Mouse (Mus musculus) forebrain, embryonic 12.5 days (tissue): Measurements from ENCODE around the gene Capsl. TPM values are rescaled to one million over a fixed set of nuclear protein-coding genes. Genes with fewer than 3 reads are reported as not detected.

Experiments
- ATAC-seq: fragments of 200-750 bp; cut with Nextera tagmentation; 2 replicates; pipeline ENCODE4 v1.8.0; 2017; ENCODE audit warnings: moderate TSS enrichment; ENCODE audit not compliant: low FRiP score
- H3K27ac ChIP-seq: fragments of 300-500 bp; sonication (generic); 2 replicates; pipeline ENCODE4 v1.5.1; 2016; ENCODE audit warnings: mild to moderate bottlenecking
- H3K27me3 ChIP-seq: fragments of 300-500 bp; sonication (generic); 2 replicates; pipeline ENCODE4 v1.6.1; 2016; ENCODE audit warnings: mild to moderate bottlenecking
- H3K36me3 ChIP-seq: fragments of 300-500 bp; sonication (generic); replicated peaks from 2 replicates; pipeline ENCODE4 v1.6.1; 2016; ENCODE audit warnings: mild to moderate bottlenecking
- H3K4me1 ChIP-seq: fragments of 300-500 bp; sonication (generic); 2 replicates; pipeline ENCODE4 v1.6.1; 2016
- H3K4me2 ChIP-seq: fragments of 300-500 bp; sonication (generic); 2 replicates; pipeline ENCODE4 v1.6.1; 2016; ENCODE audit warnings: mild to moderate bottlenecking, moderate library complexity
- H3K4me3 ChIP-seq: fragments of 300-500 bp; sonication (generic); replicated peaks from 2 replicates; pipeline ENCODE4 v1.5.1; 2016; ENCODE audit warnings: mild to moderate bottlenecking
- H3K9ac ChIP-seq: fragments of 300-500 bp; sonication (generic); 2 replicates; pipeline ENCODE4 v1.6.1; 2016; ENCODE audit warnings: mild to moderate bottlenecking
- H3K9me3 ChIP-seq: fragments of 300-500 bp; sonication (generic); 2 replicates; pipeline ENCODE4 v1.6.1; 2016
- WGBS: fragments of 180-500 bp; shearing (Covaris S2); methylation state at CpG from one replicate; pipeline ENCODE4 v1.1.7; 2016; 5-methylcytosine and 5-hydroxymethylcytosine counted together
- polyA plus RNA-seq: library from polyadenylated mRNA; unstranded; fragments of >200 nt; fragmentation: Nextera tagmentation; extraction: Ambion mirVana; gene quantifications from 2 replicates; pipeline ENCODE4 v1.2.1, GENCODE M21; 2016

Gene Capsl
- polyA plus RNA-seq = 0.78 and 1.1 TPM in 2 replicates

DNA sequence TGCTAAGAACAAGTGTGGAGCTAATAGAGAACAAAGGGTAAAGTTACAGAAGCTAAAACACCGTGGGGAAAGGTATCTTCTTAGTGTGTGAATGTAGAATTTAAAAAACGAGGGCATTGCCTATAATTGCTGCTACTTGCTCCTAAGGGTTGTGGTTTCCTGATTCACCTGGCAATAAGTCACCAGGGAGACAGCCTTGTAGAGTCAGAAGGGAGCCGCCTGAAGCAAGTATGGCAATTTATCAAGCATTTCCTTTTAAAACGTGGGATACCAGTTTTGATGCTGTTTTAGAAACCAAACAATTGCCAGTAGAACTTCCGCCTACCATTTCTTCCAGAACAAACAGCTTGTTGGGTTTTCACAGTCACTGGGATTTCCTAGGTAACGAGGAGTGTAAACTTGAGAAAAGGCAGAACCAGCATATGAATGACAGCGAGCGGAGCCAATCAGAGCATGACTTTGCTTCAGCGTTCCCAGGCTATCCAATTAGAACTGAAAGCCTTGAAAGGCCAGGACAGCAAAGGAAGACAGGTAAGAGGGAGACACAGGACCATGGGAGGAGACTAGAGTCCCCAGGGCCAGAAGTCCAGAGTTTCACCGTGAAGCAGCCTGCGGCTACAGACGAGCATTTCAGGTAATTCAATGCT is at the start of gene Capsl:
Gene Capsl (plus strand): TSS at position 495 of the 647 bp plus-strand sequence.
- Histone ChIP-seq H3K9me3 (no peaks in the 10 kb centered on the region), H3K27ac (no peak within 1 kb of the TSS), H3K9ac (no peak within 1 kb of the TSS), H3K4me3 (no peak within 1 kb of the TSS), H3K4me1 (no peaks in the 10 kb centered on the region), H3K36me3 (no peaks in the 10 kb centered on the region), H3K27me3 (no peaks in the 10 kb centered on the region), H3K4me2 (no peak within 1 kb of the TSS)
- WGBS = 52% methylated on average over 12 of the region's 12 CpGs
- ATAC-seq = no peak

DNA sequence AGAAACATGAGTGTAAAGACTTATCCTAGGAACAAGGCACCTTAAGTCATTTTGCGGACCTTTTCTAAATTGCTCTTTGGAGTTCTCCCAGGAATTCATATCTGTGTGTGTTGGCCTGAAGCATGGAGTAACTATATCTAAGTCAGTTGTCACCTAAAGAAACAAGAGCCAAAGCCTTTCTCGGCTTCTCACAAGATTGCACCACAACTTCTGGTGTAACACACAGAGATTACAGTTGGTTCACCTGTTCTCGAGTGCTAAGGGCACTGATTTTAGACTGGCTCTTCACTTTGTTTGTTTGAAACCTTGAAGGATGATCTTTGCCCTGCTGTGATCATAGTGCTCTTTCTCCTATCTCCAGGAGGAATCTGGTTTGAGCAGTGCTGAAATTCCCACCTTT is 26.4 kb upstream of the Capsl start:
- 85% methylated on average over 3 of the region's 3 CpGs for WGBS
- H3K9ac ChIP-seq = no peak overlapping the region
- no peak overlapping the region for H3K4me2 ChIP-seq
- no peaks in the 10 kb centered on the region for H3K27me3 ChIP-seq
- H3K27ac ChIP-seq = no peak overlapping the region
- no peaks in the 10 kb centered on the region for H3K9me3 ChIP-seq
- no peak overlapping the region for H3K4me3 ChIP-seq
- H3K4me1 ChIP-seq = no peaks in the 10 kb centered on the region
- no peak for ATAC-seq
- no peaks in the 10 kb centered on the region for H3K36me3 ChIP-seq

DNA sequence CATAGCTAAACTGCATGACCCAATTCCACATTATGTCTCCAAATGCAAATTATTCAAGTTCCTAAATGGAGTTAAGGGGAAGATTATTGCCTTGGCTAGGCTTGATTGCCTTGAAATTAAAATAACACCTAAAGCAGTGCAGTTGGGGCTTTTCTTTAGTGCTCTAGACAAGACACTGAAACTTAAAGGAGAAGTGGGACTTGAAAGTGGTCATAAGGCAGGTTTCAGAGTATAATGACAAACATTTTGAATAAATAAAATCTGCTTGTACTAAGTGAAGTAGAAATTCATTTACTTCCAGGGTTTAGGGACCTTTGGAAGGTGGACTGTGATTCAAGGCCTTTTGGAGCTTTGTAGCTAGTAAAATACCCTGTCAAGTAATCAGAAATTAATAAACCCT is 14.7 kb upstream of the Capsl start:
- no peaks in the 10 kb centered on the region for H3K36me3 ChIP-seq
- H3K4me1 ChIP-seq = no peaks in the 10 kb centered on the region
- no peak overlapping the region for H3K27ac ChIP-seq
- no peak overlapping the region for H3K4me3 ChIP-seq
- ATAC-seq = no peak
- H3K9ac ChIP-seq = no peak overlapping the region
- no peaks in the 10 kb centered on the region for H3K9me3 ChIP-seq
- no peak overlapping the region for H3K4me2 ChIP-seq
- H3K27me3 ChIP-seq = no peaks in the 10 kb centered on the region

DNA sequence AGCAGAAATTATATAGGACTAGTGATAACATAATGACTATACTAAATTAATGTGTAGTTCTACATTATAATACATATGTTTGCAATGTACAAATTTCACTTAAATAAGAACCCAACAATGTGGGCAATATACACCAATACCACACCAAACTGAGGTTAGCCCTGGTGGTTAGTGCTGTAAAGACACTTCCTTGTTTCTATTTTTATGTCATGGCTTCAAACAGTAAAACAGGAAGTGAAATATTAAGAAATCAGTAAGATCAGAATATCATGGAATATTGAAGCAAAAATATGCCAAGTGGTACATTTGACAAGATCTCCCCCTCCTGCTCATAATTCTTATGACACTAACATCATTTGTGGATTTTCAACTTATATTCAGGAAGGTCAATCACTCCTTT is 8.0 kb upstream of the Capsl start:
- Histone ChIP-seq H3K27me3 (no peaks in the 10 kb centered on the region), H3K27ac (no peak overlapping the region), H3K36me3 (no peaks in the 10 kb centered on the region), H3K4me1 (no peaks in the 10 kb centered on the region), H3K9ac (no peak overlapping the region), H3K9me3 (no peaks in the 10 kb centered on the region), H3K4me2 (no peak overlapping the region), H3K4me3 (no peak overlapping the region)
- no peak for ATAC-seq

DNA sequence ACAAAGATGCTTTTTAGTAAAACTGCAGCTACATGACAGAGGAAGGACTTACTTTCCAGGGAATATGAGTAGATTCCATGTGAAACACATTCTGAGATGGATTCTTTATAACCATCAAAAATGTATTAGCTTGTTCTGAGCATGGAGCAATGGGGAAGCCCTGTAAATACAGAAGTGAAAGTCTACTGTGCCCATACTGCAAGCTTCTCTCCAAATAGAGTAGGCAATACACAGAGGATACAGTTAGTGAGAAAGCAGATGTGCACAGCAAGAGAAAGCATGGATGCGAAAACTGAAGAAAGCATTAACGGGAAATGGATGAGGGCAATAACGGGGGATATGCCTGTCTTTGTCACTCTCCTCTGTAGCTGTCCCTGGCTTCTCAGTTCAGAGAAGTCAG is 6.0 kb upstream of the Capsl start:
- Histone ChIP-seq H3K4me3 (no peak overlapping the region), H3K4me1 (no peaks in the 10 kb centered on the region), H3K36me3 (no peaks in the 10 kb centered on the region), H3K9ac (no peak overlapping the region), H3K27me3 (no peaks in the 10 kb centered on the region), H3K4me2 (no peak overlapping the region), H3K9me3 (no peaks in the 10 kb centered on the region), H3K27ac (no peak overlapping the region)
- WGBS = 93% methylated on average over 3 of the region's 3 CpGs
- ATAC-seq = no peak

DNA sequence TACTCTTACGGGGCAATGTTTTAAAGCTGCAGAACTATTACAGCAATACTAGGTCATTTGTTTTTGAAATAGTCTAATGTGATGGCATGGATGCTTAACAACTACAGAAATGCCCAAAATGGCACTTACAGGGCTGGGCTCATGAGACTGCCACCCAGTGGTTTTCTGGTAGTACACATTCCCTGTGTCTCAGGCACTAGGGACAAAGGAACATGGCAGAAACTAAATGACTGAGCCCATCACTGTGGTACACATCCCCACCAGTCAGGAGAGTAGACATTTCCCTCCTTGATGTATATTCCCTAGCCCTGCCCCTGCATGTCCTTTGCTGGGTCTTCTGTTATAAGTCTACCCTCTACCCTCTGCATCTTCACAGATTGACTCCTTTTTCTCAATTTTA is 16.2 kb downstream of the Capsl start:
- Histone ChIP-seq H3K27me3 (no peaks in the 10 kb centered on the region), H3K27ac (no peak overlapping the region), H3K4me1 (no peaks in the 10 kb centered on the region), H3K9ac (no peak overlapping the region), H3K36me3 (no peaks in the 10 kb centered on the region), H3K9me3 (no peaks in the 10 kb centered on the region), H3K4me2 (no peak overlapping the region), H3K4me3 (no peak overlapping the region)
- ATAC-seq = no peak
- WGBS = 77% methylated on average over 1 of the region's 1 CpGs

DNA sequence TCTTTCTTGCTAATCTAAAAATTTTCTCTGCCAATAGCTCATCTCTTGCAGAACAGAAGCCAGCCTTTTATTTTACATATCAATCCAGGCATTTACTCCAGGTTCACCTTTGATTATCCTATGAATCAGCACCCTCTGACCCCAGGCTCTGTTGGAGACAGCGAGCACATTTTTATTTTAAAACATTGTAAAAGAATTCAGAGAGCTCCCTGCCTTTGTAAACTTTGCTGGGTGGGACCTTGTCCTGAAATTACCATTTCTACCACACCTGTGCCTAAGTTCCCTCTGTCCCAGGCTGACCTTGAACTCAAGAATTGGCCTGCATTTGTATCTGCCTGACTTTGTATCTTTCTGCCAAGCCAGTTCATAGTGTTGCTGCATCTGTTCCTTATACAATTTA is 17.0 kb downstream of the Capsl start:
- no peaks in the 10 kb centered on the region for H3K4me1 ChIP-seq
- H3K9me3 ChIP-seq = no peaks in the 10 kb centered on the region
- no peak overlapping the region for H3K4me2 ChIP-seq
- 47% methylated on average over 1 of the region's 1 CpGs for WGBS
- H3K27me3 ChIP-seq = no peaks in the 10 kb centered on the region
- H3K9ac ChIP-seq = no peak overlapping the region
- no peak overlapping the region for H3K27ac ChIP-seq
- H3K36me3 ChIP-seq = no peaks in the 10 kb centered on the region
- no peak overlapping the region for H3K4me3 ChIP-seq
- no peak for ATAC-seq

DNA sequence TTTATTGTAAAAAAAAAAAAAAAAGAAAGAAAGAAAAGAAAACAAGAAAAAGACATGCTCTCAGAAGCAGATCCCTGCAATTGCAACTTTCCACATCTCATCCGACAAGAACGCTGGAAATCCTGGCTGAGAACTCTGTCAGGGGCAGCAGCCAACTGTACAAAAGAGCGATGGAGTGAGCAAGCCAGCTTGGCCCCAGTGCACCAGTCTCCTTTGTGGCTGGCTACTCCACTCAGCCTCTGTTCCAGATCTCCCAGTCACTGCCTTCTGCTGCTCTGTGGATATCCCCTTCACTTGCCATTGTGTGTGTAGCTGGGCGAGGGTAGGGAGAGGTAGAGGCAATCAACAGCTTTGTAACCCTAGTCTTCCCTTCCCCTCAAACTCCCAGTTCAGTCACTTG is 18.4 kb downstream of the Capsl start:
- Histone ChIP-seq H3K4me1 (no peaks in the 10 kb centered on the region), H3K9me3 (no peaks in the 10 kb centered on the region), H3K4me3 (no peak overlapping the region), H3K27ac (no peak overlapping the region), H3K4me2 (no peak overlapping the region), H3K36me3 (no peaks in the 10 kb centered on the region), H3K27me3 (no peaks in the 10 kb centered on the region), H3K9ac (no peak overlapping the region)
- no peak for ATAC-seq
- WGBS = 82% methylated on average over 4 of the region's 4 CpGs

DNA sequence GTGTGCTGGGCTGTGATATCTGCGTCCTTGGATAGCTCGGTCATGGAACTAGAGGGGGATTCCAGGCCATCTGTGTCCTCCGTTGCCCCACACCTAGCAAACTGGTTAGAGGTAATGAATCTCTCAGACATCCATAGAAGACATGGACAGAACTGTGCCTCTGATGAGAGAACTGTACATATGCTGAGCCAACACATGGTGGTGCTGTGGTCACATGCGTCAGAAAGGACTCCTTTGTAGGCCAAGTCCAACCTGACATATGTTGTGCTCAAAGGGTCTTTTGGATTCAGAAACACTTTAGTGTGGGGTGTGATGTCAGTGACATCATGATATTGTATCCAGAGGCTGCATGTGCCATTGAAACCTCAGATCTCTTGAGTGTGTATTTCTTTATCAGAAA is 19.4 kb downstream of the Capsl start:
- H3K4me2 ChIP-seq = no peak overlapping the region
- peak; percentile 89 for ATAC-seq
- H3K4me3 ChIP-seq = no peak overlapping the region
- no peak overlapping the region for H3K9ac ChIP-seq
- H3K27ac ChIP-seq = no peak overlapping the region
- no peaks in the 10 kb centered on the region for H3K9me3 ChIP-seq
- no peaks in the 10 kb centered on the region for H3K27me3 ChIP-seq
- H3K36me3 ChIP-seq = no peaks in the 10 kb centered on the region
- no peaks in the 10 kb centered on the region for H3K4me1 ChIP-seq
- WGBS = 72% methylated on average over 4 of the region's 4 CpGs

DNA sequence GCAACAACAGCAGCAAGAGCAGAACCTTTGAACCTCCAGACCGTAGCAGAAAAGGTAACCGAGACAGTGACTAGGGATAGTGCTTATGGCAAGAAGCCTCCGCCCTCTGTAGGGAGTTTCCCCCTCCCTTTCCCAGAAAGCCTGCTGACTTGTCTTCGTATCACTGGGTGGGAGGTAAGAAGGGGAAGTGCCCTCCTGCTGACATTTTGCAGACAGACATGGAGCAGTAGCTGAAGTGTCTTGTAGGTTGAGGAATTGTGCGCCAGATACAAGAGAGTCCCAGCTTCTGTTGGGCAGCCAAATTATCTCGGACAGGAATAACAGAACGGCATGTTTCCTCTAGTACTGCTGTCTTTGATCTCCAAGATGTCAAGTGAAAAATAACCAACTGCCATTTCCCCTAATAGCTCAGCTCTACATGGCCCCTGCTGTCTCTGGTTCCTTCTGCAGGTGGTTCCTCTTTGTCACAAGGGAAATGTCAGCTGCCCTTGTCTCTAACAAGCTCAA is 27.7 kb downstream of the Capsl start:
- Histone ChIP-seq H3K36me3 (no peaks in the 10 kb centered on the region), H3K4me1 (no peaks in the 10 kb centered on the region), H3K4me2 (no peak overlapping the region), H3K27me3 (no peaks in the 10 kb centered on the region), H3K9ac (no peak overlapping the region), H3K9me3 (no peaks in the 10 kb centered on the region), H3K27ac (no peak overlapping the region), H3K4me3 (no peak overlapping the region)
- ATAC-seq = no peak
- WGBS = 73% methylated on average over 7 of the region's 7 CpGs

DNA sequence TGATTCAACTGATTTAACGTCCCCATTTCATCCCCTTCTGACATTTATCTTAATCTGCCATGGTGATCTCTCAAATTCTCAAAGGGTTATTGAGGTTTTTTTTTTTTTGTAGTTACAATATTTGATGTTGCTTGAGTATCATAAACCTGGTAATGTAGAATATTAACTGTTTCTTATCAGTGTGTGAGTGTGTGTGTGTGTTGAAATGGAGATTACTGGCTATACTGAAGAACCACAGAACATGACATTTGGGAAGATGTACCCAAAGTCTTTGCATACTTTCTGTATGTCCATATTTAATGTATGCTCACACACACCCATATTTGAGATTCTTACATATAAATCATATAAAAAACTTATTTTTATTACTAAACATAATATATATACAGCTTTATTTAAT is 28.2 kb downstream of the Capsl start:
- Histone ChIP-seq H3K27me3 (no peaks in the 10 kb centered on the region), H3K9ac (no peak overlapping the region), H3K9me3 (no peaks in the 10 kb centered on the region), H3K4me1 (no peaks in the 10 kb centered on the region), H3K27ac (no peak overlapping the region), H3K4me2 (no peak overlapping the region), H3K36me3 (no peaks in the 10 kb centered on the region), H3K4me3 (no peak overlapping the region)
- no peak for ATAC-seq
- WGBS = 56% methylated on average over 1 of the region's 1 CpGs

DNA sequence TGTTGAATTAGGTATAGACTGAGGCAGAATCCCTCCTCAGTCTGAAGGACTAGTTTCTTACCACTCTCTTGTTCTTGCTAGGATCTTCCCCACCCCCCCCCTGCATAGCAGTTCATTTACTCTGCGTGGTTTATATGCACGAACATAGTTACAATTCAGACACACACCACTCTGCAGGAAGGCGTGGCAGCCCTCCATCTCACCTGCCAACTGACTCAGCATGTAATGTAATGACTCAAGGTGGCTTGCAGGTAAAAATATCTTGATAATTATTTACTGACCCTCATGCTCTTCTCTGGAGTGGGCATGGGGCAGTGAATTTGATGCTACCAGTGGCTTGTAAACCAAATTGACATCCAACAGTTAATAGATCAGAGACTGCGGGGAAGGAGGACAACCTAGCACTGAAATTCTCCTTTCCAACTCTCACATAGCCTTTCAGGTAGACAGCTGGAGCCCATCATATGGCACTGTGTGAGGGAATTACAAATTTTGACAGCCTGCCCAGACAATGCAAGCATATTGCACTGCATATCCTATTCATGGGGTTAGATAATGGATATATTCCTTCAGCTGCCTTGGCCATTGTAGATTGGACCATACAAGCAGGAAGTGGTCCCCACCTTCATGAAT is 35.3 kb downstream of the Capsl start:
- no peak for ATAC-seq
- no peak overlapping the region for H3K4me3 ChIP-seq
- no peak overlapping the region for H3K27ac ChIP-seq
- no peaks in the 10 kb centered on the region for H3K36me3 ChIP-seq
- H3K9ac ChIP-seq = no peak overlapping the region
- no peaks in the 10 kb centered on the region for H3K4me1 ChIP-seq
- WGBS = 93% methylated on average over 4 of the region's 4 CpGs
- H3K27me3 ChIP-seq = no peaks in the 10 kb centered on the region
- no peak overlapping the region for H3K4me2 ChIP-seq
- H3K9me3 ChIP-seq = no peaks in the 10 kb centered on the region

DNA sequence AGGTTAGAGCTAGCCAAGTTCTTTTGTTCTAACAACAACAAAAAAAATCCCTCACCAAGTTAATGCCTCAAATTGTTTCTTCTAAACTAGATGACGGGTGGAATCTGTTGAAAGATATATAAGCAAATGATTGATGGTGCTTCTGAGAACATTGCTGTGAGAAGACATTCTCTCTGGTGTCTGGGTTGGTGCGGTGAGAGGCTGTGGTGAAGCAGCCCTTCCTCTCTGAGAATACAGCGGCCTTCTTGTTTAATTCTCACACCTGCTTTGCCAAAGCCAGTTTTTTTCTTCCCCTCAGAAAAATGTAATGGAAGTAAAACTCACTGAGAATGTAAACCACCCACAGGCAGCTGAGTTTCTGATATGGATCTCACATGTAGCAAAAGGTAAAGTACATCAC is 36.3 kb downstream of the Capsl start:
- Histone ChIP-seq H3K9me3 (no peaks in the 10 kb centered on the region), H3K9ac (no peak overlapping the region), H3K27me3 (no peaks in the 10 kb centered on the region), H3K36me3 (no peaks in the 10 kb centered on the region), H3K4me2 (no peak overlapping the region), H3K27ac (no peak overlapping the region), H3K4me3 (no peak overlapping the region), H3K4me1 (no peaks in the 10 kb centered on the region)
- 71% methylated on average over 3 of the region's 3 CpGs for WGBS
- ATAC-seq = no peak
